Mouse (Mus musculus) bone marrow, adult 2 months (tissue): ENCODE results near the gene Syne4.

Source experiments
- CTCF ChIP-seq: fragments of 200-500 bp; IDR thresholded peaks from 2 replicates; pipeline ENCODE4 v1.5.1; 2011; ENCODE audit warnings: low read length, control low read depth; ENCODE audit not compliant: control insufficient read depth, insufficient read depth
- POLR2A ChIP-seq: fragments of 200-500 bp; IDR thresholded peaks from 2 replicates; pipeline ENCODE4 v1.6.1; 2011; ENCODE audit warnings: low read depth, mild to moderate bottlenecking, control low read depth, low read length, borderline replicate concordance; ENCODE audit not compliant: control insufficient read depth

DNA sequence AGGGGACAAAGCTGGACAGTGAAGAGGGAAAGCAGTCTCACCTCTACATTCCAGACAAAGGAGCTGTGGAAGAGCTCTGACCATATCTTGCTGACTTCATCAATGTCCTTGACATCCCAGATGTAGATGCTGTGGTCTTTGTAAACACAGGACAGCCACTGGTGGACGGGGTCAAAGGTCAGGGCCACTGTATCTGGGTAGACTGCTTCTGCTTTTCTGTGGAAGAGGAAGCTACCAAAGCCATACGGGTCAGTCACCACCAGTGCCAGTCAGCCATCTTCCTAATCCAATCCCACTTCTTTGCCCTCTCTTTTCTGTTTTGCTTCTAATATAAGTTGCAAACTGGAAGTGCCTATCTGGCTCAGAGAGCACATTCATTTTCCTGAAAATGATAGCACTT is 49.6 kb upstream of the Syne4 start:
- TF ChIP-seq POLR2A (no peak), CTCF (no peak)
